Mouse (Mus musculus) left cerebral cortex, adult 8-10 months (tissue): ENCODE results near the gene Mapk8ip3. TPM values are rescaled to one million over a fixed set of nuclear protein-coding genes. Genes with fewer than 3 reads are reported as not detected.
A peak's percentile ranks its signal among the peaks of the same experiment; 100 is the strongest.

Experiments
- DNase-seq, 2 experiments: peaks; one replicate each; pipeline ENCODE4 v3.0.0; 2022; ENCODE audit warnings: low spot score in 2 of 2
- total RNA-seq, 4 experiments: library from RNA; stranded (reverse); gene quantifications; 2 replicates each; pipeline ENCODE4 v1.2.4; 2022

The Mapk8ip3 gene
- total RNA-seq, 4 experiments from 2014 or later: 348 to 379 (median 363) TPM

GRCm38 (mm10) chr17:24902671-24903474 lies 33.9 kb downstream of the Mapk8ip3 start:
- DNase-seq: peak in 1 of 2 experiments; percentile 13

- DNase-seq: peak in 1 of 2 experiments; percentile 4
Observed at GRCm38 (mm10) chr17:24902124-24902523, 34.7 kb downstream of the Mapk8ip3 start.

GRCm38 (mm10) chr17:24900014-24900413 lies 36.8 kb downstream of the Mapk8ip3 start:
- DNase-seq: peak in 1 of 2 experiments; percentile 12

GRCm38 (mm10) chr17:24899153-24899552 lies 37.6 kb downstream of the Mapk8ip3 start:
- DNase-seq: peak in 1 of 2 experiments; percentile 11

GRCm38 (mm10) chr17:24898041-24898854 lies 38.5 kb downstream of the Mapk8ip3 start:
- DNase-seq: peak in 1 of 2 experiments; percentile 6

- DNase-seq: no peak
Observed at GRCm38 (mm10) chr17:24897600-24897999, 39.2 kb downstream of the Mapk8ip3 start.

- DNase-seq: no peak
Observed at GRCm38 (mm10) chr17:24896993-24897269, 39.8 kb downstream of the Mapk8ip3 start.

- DNase-seq: peak; percentile 66 to 75
Observed at GRCm38 (mm10) chr17:24896241-24896992, 40.4 kb downstream of the Mapk8ip3 start, which contains the start of gene Nme3. Gene Nme3, plus strand, starts transcription at chr17:24896500.

GRCm38 (mm10) chr17:24895571-24896240 lies 41.1 kb downstream of the Mapk8ip3 start:
- DNase-seq: no peak

- peak in 1 of 2 experiments; percentile 75 for DNase-seq
Observed at GRCm38 (mm10) chr17:24894995-24895547, 41.7 kb downstream of the Mapk8ip3 start, which contains the start of the genes Eme2 and Mrps34. Gene Eme2, minus strand, starts transcription at chr17:24895087. Gene Mrps34, plus strand, starts transcription at chr17:24895116.

GRCm38 (mm10) chr17:24894061-24894994 lies 42.4 kb downstream of the Mapk8ip3 start:
- DNase-seq: no peak

- DNase-seq: no peak
Observed at GRCm38 (mm10) chr17:24893276-24893675, 43.5 kb downstream of the Mapk8ip3 start.

GRCm38 (mm10) chr17:24892785-24893184 lies 44.0 kb downstream of the Mapk8ip3 start:
- no peak for DNase-seq

GRCm38 (mm10) chr17:24891321-24891720 lies 45.5 kb downstream of the Mapk8ip3 start:
- DNase-seq: peak in 1 of 2 experiments; percentile 27

GRCm38 (mm10) chr17:24890151-24891092 lies 46.4 kb downstream of the Mapk8ip3 start:
- no peak for DNase-seq

- DNase-seq: peak in 1 of 2 experiments; percentile 11
Observed at GRCm38 (mm10) chr17:24888862-24889261, 47.9 kb downstream of the Mapk8ip3 start.

GRCm38 (mm10) chr17:24887291-24888080 lies 49.3 kb downstream of the Mapk8ip3 start:
- DNase-seq: peak in 1 of 2 experiments; percentile 14

GRCm38 (mm10) chr17:24886932-24887271 lies 49.9 kb downstream of the Mapk8ip3 start:
- DNase-seq: no peak
